Mouse (Mus musculus): ENCODE data around the gene Rnls.
A peak's percentile ranks its signal among the peaks of the same experiment; 100 is the strongest.
"Not testable (repeated sequence)": the region's sequence is repeated elsewhere in the genome, so short reads cannot be mapped to it uniquely, and the experiment has no call there.

Gene Rnls

DNA sequence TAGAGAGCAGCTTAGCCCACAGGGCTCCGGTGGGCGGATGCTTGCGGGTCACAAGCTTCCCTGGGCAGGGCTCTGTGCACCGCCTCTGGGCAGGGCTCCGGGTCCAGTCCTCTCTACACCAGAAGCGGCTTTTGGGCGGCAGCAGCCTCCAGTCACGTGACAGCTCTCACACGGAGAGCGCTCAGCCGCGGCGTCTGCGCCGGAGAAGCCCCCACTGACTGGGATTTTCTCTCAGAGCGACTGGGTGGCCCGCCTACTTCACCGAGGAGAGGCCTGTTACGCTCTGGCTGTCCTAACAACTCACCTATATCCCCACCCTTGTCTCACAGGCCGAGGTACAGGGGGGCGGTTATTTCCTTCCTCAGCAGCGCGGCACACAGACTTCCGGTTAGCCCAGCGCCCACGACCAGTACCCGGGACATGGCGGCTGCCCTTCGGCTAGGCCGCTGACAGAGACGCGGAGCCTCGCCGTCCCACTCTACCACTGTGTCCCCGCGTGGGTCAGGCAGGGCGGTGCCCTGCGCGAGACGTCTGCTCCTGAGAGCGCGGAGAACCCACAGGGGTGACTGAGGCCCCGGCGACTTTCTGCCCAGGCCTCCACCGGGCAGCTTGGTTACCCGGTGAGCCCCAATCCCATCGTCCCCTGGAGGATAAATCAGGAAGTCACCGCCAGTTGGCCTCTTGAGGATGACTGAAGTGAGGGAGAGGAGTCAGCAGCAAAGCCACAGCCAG, at the start of gene Rnls:
Gene Rnls (minus strand): TSS at position 645 of the 732 bp plus-strand sequence.
- DNase-seq (ENCODE audit: low spot score) = peak; percentile 83

- DNase-seq (ENCODE audit: low spot score) = no peak
Observed at GRCm38 (mm10) chr19:33429457-33429856, 37.4 kb upstream of the Rnls start.

DNA sequence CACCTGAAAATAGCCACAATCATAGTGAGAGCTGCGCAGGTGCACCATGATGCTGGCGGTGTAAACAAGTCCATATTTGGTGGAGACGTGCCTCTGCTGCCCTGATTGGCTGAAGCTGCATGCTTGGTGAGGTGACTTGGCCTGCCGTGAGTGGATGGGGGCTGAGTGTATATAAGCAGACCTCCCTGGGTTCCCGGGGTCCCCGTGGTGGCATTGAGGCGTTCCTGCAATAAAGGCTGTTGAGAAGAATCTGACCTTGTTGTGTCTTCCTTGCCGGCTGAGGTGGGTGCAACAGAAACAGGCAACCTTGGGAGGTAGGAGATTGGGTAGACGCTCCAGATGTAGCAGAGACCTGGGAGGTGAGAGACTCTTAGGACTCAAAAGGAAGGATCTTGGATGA, 27.3 kb upstream of the Rnls start:
- not testable (repeated sequence) for DNase-seq (ENCODE audit: low spot score)

DNA sequence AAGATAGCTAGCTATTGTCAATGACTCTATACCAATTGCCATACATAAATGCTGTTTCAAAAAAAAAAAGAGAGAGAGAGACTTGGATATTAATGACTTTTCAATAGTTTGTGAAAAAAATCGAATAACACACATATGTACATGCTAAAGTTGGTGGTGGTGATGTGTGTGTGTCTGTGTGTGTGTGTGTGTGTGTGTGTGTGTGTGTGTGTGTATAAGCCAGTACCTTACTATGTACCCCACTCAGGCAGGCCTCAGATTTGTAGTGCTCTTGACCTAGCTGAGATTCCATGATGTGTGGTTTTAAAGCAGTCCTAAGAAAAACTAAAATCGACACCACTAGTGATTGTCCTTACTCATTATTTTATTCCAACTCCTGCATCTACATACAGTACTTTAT, 11.3 kb downstream of the Rnls start:
- no peak for DNase-seq (ENCODE audit: low spot score)

DNA sequence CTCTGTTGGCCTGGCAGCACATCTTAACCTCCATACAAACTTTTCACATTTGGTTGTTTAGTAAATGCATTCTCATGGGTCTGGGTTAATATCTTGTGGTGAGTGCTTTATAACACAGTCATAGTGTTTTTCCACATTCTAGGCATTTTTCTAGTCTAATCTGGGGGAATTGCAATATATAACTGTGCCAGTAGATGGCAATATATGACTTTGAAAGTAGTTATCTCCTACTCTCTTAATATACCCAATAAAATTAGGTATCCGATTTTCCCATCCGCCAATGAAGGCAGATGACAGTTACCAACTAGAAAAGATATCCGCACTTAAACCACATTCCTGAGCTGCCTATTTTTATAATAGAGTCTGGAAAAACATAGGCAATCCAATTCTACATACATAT, 11.7 kb downstream of the Rnls start:
- DNase-seq (ENCODE audit: low spot score) = no peak

DNA sequence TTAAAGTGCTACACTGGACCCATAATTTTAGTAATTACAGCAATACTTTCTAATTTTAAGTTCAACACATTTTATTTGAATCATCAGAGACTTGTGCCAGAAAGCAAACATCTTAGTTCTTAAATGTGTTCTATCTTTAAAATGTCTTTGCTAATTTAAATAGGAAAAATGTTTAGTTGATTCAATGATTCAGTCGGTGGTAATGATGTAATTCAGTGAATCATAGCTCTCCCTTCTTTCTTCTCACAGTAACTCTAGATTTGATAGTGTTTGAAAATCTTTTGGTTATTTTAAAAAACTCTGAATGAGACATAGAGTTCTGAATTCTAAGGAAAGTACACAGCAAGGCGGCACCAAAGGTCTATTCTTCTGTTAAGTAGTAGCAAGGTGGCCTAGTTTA, 23.3 kb downstream of the Rnls start:
- no peak for DNase-seq (ENCODE audit: low spot score)

GRCm38 (mm10) chr19:33366661-33367060, 25.4 kb downstream of the Rnls start:
- peak; percentile 57 for DNase-seq (ENCODE audit: low spot score)

DNA sequence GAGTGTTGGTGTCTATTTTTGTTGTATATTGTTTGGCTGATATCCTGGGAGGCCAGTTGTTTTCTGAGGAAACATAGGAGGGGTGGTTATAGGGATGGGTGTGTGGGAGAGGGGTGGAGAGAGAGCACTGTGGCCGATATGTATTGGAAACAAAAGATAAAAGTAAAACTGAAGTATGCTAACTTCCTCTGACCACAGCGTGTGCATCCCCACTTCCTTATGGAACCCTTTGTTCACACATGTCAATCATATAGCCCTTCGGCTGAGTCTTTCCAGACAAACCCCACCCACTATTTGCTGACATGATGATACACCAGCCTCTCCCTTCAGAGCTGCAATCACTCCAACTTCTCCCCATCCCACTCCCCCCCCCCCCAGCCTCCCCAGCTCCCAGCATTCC, 35.1 kb downstream of the Rnls start:
- no peak for DNase-seq (ENCODE audit: low spot score)

- no peak for DNase-seq (ENCODE audit: low spot score)
Observed at GRCm38 (mm10) chr19:33340119-33340518, 52.0 kb downstream of the Rnls start.

DNA sequence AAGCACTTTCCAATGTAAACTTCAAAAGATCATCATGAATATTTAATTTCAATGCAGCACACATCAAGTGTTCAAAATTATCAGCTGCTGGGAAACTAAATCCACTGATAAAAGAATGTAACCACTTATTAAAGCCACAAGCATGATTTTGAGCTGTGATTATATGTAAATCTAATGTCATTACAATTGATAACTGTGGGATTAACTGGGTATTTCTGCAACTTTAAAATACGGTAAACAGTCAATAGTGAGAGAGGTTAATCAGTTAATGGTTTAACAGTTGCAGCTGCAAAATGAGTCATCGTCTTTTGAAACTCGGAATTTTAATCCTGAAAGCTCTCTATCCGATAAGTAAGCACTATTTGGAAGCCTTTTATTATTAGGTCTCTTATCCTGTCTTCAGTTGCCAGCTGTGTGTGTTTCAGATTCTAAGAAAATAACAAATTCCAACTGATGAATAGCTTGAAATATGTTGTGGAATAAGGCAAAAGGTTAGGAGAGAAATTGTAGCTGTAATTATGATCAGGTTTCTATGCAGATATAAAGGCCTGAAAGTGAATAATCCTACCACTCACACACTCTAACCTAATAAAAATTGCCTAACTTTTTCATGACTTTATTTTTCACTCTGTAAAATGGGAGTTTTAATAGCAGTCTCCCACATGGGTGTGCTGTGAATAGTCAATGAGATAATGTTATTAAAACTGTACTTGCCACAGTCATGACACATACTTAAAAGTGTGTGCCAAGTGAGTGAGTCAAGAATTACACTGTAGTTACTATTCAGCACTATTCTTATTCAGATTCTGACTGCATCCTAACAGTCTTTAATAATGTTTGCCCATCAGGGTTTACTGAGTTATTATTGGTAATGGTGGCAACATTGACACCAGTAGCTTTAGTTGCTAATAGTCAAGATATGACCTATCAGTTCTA, 65.1 kb downstream of the Rnls start:
- DNase-seq (ENCODE audit: low spot score) = no peak

DNA sequence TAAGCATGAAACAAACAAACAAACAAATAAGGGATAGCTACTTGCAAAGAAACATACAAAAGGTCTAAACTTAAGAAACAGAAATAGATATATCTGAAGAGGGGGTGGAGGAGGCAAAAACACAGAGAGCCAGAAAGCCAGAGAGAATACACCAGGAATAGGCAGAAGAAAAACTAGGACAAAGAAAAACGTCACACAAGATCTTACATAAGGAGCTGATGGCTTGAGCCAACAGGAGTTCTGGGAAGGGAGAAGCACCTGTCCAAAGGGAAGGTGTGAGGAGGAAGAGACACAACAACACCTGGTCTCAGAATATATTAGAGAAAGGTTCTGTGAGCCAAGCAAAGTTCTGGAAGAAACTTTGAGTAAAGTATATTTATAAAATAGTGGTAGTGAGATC, 73.3 kb downstream of the Rnls start:
- DNase-seq (ENCODE audit: low spot score) = no peak

DNA sequence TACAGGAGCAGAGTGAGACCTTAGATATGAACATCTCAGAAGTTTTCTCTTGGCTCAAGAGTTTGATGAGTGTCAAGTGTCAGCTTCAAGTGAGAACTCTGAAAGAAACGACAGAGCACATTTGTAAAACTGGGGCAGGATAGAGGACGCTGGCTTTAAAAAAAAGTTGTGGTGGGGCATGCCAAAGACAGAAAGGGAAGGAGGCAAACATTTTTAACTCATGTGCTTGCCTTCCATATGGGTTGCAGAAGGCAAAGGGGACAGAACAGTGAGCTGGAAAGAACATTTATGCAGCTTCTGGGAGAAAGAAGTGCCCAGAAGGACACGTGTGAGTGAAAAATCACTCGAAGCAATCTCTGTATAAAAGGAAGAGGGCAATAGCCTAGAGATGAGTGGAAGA, 75.0 kb downstream of the Rnls start:
- no peak for DNase-seq (ENCODE audit: low spot score)

DNA sequence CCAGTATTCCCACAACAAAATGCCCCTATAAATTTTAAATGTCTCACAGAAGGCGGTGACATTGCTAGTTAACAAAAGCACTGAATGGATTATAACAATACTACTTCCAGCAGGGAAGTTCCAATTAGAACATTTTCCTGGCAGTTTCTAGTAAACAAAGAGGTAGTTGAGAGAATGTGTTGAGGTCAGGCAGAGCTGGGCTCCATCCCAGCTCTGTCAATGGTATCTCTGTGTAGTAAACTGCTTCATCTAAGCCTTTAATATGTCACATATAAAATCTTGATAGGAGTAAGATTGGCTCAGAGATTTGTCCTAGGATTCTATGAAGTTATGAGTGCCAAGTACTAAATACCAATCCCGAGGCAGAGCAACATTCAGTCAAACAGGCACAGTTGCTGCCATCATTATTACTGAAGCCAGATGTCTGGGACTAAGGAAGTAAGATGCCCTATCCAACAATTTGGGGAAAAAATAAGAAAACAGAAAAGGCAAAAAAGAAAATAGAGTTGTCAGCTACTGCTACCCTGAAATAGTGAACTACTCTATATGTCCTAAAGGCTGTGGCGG, 92.3 kb downstream of the Rnls start:
- DNase-seq (ENCODE audit: low spot score) = no peak

DNA sequence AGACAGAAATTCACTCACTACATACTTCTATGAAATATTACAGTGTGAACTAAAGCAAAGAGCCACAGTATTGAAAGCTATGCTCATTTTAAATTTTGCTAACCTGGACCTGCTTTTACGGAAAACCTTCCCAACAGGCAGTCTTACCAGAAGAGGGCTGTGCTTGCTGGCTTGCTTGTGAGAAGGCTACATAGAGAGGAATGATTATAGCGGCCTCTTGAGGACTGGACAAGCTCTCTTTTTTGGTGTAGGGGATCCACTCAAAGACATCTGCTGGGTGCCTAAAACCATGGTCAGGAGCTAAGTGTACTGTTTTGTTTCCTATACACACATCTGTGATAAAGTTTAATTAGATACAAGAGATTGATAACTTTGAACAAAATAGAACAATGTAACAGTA, 95.8 kb downstream of the Rnls start:
- DNase-seq (ENCODE audit: low spot score) = no peak

DNA sequence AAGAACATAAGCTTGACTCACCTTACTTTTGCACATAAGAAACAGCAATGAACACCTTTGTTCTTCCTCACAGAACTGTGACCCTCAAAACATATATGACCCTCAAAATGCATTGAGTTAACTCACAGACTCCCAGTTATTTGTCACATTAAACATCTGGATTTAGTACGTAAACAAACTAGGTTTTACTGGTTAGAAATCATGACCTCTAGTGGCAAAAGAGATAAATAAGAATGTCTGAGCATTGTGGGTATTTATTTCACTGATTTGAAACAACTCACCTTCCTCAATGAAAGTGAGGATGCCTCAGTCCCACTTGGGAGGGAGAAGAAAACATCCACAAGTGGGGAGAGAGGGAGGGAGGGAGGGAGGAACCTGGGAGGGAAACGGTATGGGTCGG, 109.1 kb downstream of the Rnls start:
- DNase-seq (ENCODE audit: low spot score) = no peak

GRCm38 (mm10) chr19:33276421-33276820, 115.7 kb downstream of the Rnls start:
- DNase-seq (ENCODE audit: low spot score) = no peak

DNA sequence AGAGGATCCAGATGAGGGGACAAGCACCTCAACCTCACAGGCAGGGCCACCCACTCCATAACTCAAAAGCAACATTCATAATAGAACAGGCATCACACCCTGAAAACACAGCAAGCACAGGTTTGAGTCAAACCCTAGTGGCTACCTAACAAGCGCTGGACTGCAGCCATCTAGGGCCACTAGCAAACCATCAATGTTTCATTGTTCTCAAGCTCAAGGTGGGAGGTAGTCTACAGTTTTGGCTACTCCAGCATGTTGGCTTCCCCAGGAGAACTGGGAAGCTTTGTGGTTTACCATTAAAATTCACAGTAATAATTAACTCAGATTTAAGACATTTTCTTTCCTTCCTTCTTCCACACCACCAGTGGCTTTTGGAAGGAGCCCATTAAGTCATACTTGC, 118.4 kb downstream of the Rnls start:
- DNase-seq (ENCODE audit: low spot score) = no peak

DNA sequence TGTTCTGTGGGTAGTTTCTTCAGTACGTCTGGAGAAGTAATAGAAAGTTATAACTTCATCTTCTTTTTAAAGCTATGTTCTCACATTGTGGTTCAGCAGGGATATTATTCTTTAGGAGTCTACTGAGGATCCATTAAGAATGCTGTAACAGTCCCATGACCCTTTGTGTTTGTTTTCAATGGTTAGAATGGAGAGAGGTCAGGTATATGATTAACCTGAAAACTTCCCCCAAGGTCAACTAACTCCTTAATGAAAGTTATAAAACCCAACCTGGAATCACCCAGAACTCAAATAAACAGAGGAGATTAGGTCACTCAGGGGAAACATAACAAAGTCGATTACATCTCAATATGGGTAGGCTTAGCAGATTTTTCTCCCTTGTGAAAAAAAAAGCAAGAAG, 120.5 kb downstream of the Rnls start:
- DNase-seq (ENCODE audit: low spot score) = no peak

GRCm38 (mm10) chr19:33270231-33270630, 121.9 kb downstream of the Rnls start:
- no peak for DNase-seq (ENCODE audit: low spot score)

DNA sequence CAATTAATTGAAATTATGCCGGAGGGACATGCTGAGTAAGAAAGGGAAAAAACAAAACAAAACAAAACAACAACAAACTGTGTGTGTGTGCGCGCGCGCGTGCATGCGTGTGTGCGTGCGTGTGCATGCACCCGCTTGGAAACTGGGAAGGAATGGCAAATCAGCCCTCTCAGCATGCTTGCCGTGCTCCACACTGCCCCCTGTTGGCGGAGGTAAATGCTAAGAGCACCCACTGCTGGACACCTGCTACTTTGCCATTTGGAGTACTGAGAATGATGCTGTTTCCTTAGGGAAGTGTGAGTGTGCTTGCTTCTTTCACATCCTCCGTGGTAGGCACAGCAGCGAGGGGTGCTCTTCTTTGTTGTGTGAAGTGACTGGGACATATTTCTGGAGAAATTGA, 124.1 kb downstream of the Rnls start:
- peak; percentile 9 for DNase-seq (ENCODE audit: low spot score)

- DNase-seq (ENCODE audit: low spot score) = no peak
Observed at GRCm38 (mm10) chr19:33265245-33265644, 126.8 kb downstream of the Rnls start.

DNA sequence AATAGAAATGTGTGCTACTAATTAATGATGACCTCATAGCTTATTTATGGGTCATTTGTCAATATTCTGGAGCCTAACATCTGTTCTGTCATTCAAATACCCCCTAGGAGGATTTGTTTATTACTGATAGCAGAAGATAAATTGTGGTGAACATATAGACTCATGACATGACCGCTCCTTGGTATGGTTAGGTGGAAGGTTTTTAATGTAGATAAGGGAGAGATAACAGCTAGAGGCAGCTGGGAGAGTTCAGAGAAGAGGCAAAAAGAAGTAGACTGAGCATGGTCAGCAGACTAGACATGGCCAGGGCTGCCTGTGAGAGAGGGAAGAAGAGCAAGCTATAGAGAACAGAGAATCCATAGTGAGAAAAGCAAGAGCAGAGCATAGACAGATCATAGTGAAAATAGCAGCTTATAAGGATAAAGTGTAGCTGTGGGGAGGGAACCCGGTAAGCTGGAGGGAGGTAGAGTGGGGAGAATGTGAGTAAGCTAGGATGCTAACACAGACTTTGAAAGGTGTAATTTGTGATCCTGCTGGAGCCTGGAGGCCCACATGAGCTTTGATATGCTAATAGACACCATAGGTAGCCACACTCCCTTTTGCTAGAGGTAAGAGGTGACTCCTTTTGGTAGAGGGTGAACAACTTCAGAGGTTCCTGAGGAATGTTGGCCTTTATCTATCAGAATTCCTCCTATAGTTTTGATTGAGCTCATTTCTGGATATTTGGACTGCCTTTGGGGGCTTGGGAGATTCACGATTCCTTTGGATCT, 127.7 kb downstream of the Rnls start:
- no peak for DNase-seq (ENCODE audit: low spot score)

All from ovary, postnatal 36 days (tissue).